Mouse (Mus musculus) frontal cortex, adult 2 months (tissue): ENCODE data around the gene Tmem143. TPM values are rescaled to one million over a fixed set of nuclear protein-coding genes. Genes with fewer than 3 reads are reported as not detected.

Source experiments
- DNase-seq, 2 experiments: peaks; one replicate each; pipeline ENCODE4 v3.0.0; 2022; ENCODE audit warnings: low spot score in 1 of 2; ENCODE audit errors: extremely low spot score in 1 of 2
- polyA plus RNA-seq: library from polyadenylated mRNA; depleted of rRNA; stranded (reverse); fragments of >200 nt; gene quantifications from 2 replicates; pipeline ENCODE4 v1.2.3, GENCODE M21; 2012

The Tmem143 gene
- polyA plus RNA-seq, 1 experiment: 32.5 TPM

GRCm38 (mm10) chr7:45881011-45881410, 15.7 kb upstream of the Tmem143 start:
- DNase-seq: no peak

GRCm38 (mm10) chr7:45887246-45887645, 9.5 kb upstream of the Tmem143 start:
- no peak for DNase-seq

- no peak for DNase-seq
Measured at GRCm38 (mm10) chr7:45892651-45893050, 4.1 kb upstream of the Tmem143 start.

- no peak for DNase-seq
Measured at GRCm38 (mm10) chr7:45895931-45896516, 717 bp upstream of the Tmem143 start.

GRCm38 (mm10) chr7:45897258-45897757, 567 bp downstream of the Tmem143 start:
- DNase-seq: peak; percentile 43 to 67

GRCm38 (mm10) chr7:45898125-45898524, 1.4 kb downstream of the Tmem143 start:
- DNase-seq: peak in 1 of 2 experiments; percentile 43

- no peak for DNase-seq
Measured at GRCm38 (mm10) chr7:45901562-45901961, 4.8 kb downstream of the Tmem143 start.

- DNase-seq: no peak
Measured at GRCm38 (mm10) chr7:45902481-45903002, 5.8 kb downstream of the Tmem143 start.

GRCm38 (mm10) chr7:45906622-45907021, 9.9 kb downstream of the Tmem143 start:
- DNase-seq: no peak

GRCm38 (mm10) chr7:45908384-45908783, 11.6 kb downstream of the Tmem143 start:
- no peak for DNase-seq

- no peak for DNase-seq
Measured at GRCm38 (mm10) chr7:45909145-45909544, 12.4 kb downstream of the Tmem143 start.

- no peak for DNase-seq
Measured at GRCm38 (mm10) chr7:45914067-45914466, 17.3 kb downstream of the Tmem143 start.

GRCm38 (mm10) chr7:45915011-45915410, 18.3 kb downstream of the Tmem143 start:
- no peak for DNase-seq

GRCm38 (mm10) chr7:45916056-45917003, 19.6 kb downstream of the Tmem143 start:
- DNase-seq: peak; percentile 74 to 80

- DNase-seq: no peak
Measured at GRCm38 (mm10) chr7:45917004-45917704, 20.4 kb downstream of the Tmem143 start.

GRCm38 (mm10) chr7:45917926-45918325, 21.2 kb downstream of the Tmem143 start:
- no peak for DNase-seq

GRCm38 (mm10) chr7:45919083-45919671, 22.4 kb downstream of the Tmem143 start:
- no peak for DNase-seq

GRCm38 (mm10) chr7:45919761-45920160, 23.0 kb downstream of the Tmem143 start:
- no peak for DNase-seq

- DNase-seq: peak in 1 of 2 experiments; percentile 50
Measured at GRCm38 (mm10) chr7:45920583-45921241, 24.0 kb downstream of the Tmem143 start.

- DNase-seq: no peak
Measured at GRCm38 (mm10) chr7:45921242-45921621, 24.5 kb downstream of the Tmem143 start, which contains the start of gene Emp3. TSS of gene Emp3 (minus strand) at chr7:45921404.
